Mouse (Mus musculus) ovary, postnatal 36 days (tissue): ENCODE measurements around the gene Kdelr3.
A peak's percentile ranks its signal among the peaks of the same experiment; 100 is the strongest.

Experiments used
- DNase-seq: peaks from one replicate; pipeline ENCODE4 v3.0.0; 2022; ENCODE audit warnings: low spot score, mixed read lengths

Kdelr3 gene

DNA sequence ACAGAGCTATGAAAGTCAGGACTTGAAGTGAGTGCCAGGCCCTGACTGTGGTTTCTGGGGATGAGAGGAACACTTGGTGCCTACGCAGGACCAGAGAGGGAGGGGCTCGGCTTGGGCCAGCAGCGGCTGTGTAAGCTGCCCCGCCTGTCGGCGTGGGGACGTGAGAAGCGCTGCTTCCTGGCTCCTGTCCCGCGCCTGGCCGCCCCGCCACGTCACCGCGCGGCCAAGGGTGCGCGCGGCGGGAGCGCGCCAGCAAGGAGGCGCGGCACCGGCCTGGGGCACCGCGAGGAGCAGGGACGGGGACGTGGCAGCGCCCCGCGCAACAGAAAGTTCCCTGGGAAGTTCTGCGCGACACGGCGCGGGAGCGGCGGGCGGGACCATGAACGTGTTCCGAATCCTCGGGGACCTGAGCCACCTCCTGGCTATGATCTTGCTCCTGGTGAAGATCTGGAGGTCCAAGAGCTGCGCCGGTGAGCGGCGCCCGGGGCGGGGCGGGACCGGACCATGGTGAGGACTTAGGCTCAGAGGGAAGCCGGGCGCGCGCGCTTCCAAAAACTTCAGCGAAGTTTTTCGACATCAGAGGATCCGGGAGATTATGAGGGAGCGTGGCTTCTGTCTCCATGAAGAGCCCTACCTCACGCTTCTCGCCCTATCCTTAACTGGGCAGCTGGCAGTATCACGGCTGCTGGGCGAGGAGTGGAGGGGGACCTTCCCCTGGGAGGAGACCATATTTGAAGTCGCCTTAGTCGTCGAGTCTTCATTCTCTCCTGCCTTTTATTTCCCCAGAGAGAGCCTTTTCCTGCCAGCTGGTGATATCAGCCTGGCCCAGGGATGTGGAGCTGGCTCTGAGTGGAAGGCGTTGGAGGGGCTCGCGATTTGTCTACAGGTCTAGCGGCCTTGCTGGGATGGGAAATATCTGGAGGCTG is at the start of gene Kdelr3:
Kdelr3 (plus strand) TSS at position 241 of the 926 bp plus-strand sequence.
- DNase-seq, result peak; percentile 82

GRCm38 (mm10) chr15:79466601-79467286 is 49.5 kb upstream of the Kdelr3 start:
- DNase-seq, result peak; percentile 82

- no peak for DNase-seq
Observed at GRCm38 (mm10) chr15:79469577-79469976, 46.6 kb upstream of the Kdelr3 start.

GRCm38 (mm10) chr15:79470583-79470982 is 45.6 kb upstream of the Kdelr3 start:
- no peak for DNase-seq

GRCm38 (mm10) chr15:79471095-79471494 is 45.1 kb upstream of the Kdelr3 start:
- no peak for DNase-seq

GRCm38 (mm10) chr15:79473042-79473441 is 43.2 kb upstream of the Kdelr3 start:
- no peak for DNase-seq

DNA sequence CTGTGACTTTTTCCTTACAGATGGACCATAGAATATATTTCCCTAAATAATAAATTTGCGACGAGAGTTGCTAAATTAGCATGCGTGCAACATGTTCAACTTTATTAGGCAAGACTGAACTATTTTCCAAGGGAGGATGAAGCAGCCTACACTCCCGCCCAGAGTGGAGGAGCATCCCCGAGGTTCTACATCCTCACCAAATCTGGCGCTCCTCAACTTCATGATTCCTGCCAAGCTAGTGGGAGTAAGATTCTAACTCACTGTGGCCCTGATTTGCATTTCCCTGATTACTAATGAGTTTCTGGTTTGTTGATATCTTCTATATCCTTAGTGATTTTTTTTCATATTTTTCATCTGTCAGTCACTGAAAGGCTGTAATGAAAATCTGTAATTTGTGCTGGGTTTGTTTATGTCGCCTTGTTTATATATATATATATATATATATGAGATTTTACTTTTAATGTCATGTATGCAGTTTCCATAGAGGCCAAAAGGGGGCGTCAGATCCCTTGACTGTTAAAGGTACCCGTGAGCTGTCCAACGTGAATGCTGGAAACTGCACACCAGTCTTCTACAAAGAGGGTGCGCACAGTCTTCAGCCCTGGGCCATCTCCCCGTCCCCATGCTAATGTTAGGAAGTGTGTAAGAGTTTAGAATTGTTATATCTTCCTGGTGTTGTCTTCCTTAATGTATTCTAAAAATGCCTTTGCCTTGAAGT is 42.4 kb upstream of the Kdelr3 start:
- DNase-seq, result no peak

- no peak for DNase-seq
Observed at GRCm38 (mm10) chr15:79477227-79477626, 39.0 kb upstream of the Kdelr3 start.

DNA sequence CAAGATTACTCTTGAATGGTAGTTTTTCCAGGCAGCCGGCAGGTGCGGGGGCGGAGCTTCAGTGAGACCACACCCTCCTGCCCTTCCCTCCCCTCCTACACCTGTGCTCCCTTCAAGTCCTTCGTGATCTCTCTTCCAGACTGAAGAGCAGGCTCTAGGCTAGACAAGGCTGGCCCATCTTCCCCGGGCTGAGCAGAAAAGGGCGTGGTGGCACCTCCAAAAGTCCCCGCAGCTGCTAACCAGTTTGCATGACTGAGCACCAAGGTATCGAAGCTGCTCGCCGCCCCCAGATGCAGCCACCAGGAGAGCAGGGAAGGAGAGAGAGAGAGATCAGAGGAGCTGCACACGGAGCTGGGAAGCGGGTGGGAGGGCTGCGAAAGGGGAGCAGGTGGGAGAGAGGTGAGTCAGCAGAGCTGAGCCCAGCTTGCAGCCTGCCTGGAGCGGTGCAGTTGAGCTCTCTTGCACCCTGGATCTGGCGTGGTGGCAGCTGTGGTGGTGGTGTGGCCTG is 35.0 kb upstream of the Kdelr3 start:
- no peak for DNase-seq

- DNase-seq, result no peak
Observed at GRCm38 (mm10) chr15:79489463-79489862, 26.7 kb upstream of the Kdelr3 start.

GRCm38 (mm10) chr15:79493527-79493926 is 22.7 kb upstream of the Kdelr3 start:
- DNase-seq, result no peak

DNA sequence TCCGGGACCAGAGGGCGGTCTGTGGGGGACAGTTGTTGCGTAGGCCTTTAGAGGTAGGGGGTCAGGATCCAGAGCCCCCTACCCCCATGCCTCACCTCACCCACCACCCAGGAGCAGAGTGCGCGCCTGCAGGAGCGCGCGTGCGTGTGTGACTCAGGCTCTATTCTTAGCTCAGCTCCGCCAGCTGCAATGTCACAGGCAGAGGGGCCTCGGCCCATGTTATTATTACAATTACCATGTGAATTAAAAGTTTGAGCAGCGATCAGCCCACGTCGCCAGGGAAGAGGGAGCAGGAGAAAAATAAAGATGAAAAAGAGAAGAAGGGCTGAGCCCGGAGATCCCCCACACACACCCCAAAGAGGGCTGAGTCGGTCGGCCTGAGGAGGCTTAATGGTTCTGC is 16.1 kb upstream of the Kdelr3 start:
- no peak for DNase-seq

DNA sequence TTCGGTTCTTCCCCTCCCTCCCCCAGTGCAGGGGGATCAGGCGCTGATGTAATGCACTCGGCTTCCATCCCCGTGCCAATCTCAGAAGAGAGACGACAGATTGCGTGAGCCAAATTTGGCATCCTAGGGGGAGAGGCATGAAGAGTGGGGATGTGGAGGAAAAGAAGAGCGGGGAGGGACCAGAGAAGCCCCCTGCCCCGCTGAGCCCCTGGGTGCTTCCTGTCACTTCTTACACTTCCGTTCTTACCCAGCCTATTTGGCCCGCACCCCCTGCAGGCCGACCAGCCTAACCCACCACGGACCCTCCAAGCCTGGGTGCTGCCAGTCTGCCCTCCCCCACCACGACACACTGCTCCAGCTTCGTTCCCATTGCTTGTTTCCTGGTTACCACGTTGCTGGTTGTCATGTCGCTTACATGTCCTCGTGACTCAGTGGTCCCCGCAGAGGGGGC is 13.3 kb upstream of the Kdelr3 start:
- no peak for DNase-seq

- DNase-seq, result no peak
Observed at GRCm38 (mm10) chr15:79503438-79503837, 12.8 kb upstream of the Kdelr3 start.

GRCm38 (mm10) chr15:79504707-79505452 is 11.3 kb upstream of the Kdelr3 start, which contains the start of gene Kcnj4:
TSS of gene Kcnj4 (minus strand) at chr15:79505241.
- no peak for DNase-seq

DNA sequence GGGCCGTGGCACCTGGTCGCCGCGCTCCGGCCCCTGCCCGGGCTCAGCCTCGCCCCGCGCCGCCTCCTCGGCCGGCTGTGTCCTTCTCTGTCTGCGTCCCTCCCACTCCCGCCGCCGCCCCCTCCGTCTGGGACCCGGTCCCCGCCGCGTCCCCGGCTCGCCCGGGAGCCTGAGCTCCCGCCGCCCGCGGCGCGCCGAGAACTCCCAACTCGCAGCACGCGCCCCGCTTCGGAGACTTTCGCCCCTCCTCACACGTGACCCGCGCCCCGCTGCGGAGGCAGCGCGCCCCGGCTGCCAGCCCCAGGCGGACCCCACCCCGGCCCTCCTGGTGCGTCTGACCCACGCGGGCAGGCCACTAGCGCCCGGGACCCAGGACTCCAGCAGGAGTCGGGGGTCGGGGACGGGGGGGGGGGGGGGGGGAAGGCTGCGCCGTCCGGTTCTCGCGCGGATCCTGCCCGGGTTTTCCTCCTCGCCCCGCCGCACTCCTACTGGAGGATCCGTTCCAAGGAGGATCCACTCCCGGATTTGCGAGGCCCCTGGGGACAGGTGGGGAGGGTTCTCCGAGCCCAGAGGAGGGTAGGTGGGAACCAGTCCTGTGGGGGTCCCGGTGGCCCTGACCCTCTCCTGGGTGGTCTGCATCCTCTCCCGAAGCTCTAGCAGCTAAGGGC is 10.5 kb upstream of the Kdelr3 start:
- peak; percentile 62 for DNase-seq

GRCm38 (mm10) chr15:79506460-79506859 is 9.8 kb upstream of the Kdelr3 start:
- no peak for DNase-seq

DNA sequence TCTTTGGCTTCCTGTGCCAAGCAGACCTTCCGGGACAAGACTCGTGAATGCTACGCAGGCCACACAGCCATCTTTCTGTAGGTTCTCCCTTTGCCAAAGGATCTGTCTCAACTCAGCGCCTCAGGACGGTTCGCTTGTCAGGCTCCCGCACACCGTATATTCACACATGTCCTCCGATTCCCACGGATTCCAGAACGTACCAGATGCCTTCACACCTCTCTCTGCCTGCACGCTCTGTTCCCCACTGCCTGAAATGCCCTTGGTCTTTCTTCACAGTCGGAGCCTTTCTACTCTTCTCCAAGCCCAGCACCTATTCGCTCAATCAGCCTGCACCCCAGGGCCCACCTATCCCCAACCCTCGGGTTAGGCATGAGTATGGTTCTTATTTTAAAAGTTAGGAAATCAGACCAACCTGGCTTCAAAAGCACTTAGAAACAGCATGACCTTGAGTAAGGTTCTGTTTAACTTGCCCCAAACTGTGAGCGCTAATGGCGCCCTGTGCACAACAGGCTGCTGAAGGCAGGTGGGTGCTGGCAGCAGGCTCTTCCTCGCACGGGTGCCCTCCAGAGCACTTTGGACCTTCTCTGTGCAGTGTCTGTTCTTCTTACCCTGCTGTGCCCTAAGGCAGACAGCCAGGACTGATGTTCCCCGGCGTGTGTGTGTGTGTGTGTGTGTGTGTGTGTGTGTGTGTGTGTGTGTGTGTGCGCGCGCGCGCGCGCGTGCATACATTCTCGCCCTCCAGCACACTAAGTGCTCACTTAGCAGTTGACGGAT is 9.0 kb upstream of the Kdelr3 start:
- DNase-seq, result no peak

DNA sequence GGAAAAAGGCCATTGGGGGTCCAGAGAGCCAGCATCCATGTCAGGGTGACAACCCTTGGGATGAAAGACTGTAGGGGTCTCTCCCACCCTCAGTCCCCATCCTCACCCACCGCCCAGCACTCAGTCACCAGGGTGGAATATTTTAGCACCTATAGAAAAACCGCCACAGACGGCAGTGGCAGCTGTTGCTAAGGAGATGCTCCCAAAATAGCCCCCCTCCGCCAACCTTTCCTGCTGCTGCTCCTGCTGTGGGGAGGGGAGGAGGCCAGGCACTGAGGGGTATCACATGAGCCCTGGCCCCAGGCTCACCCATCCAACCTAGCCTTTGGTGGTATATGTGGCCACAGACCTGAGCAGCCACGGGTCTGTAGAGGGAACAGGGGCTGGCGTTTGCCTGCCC is 6.2 kb upstream of the Kdelr3 start:
- DNase-seq, result no peak

DNA sequence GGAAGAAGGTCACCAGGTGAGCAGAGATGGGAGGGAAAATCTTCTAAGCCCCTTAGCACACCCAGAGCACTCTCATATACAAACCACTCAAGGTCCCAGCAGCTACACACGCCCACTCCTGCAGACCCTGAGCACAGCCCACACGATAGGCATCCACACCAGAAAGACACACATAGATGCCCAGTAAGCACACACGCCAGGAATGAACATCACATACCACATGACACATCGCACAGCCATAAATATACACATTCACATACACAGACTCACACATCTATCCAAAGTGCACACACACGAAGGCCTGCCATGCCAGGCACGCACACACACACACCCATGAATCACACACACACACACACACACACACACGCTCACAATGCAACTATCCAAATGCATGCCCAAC is 5.8 kb upstream of the Kdelr3 start:
- no peak for DNase-seq
